Mouse (Mus musculus) forebrain, embryonic 10.5 days (tissue): ENCODE results near the gene Ncoa3. TPM values are rescaled to one million over a fixed set of nuclear protein-coding genes. Genes with fewer than 3 reads are reported as not detected.
A peak's percentile ranks its signal among the peaks of the same experiment; 100 is the strongest.

Experiments used
- DNase-seq: peaks from one replicate; pipeline ENCODE4 v3.0.0-alpha.2; 2017; ENCODE audit warnings: low spot score; ENCODE audit errors: extremely low spot score
- H3K27ac ChIP-seq: fragments of 300-500 bp; sonication (generic); 2 replicates; pipeline ENCODE4 v1.5.1; 2016; ENCODE audit warnings: mild to moderate bottlenecking
- H3K27me3 ChIP-seq: fragments of 300-500 bp; sonication (generic); 2 replicates; pipeline ENCODE4 v1.6.1; 2016; ENCODE audit warnings: mild to moderate bottlenecking; ENCODE audit not compliant: poor library complexity, severe bottlenecking
- H3K36me3 ChIP-seq: fragments of 300-500 bp; sonication (generic); replicated peaks from 2 replicates; pipeline ENCODE4 v1.6.1; 2016; ENCODE audit warnings: mild to moderate bottlenecking, moderate library complexity
- H3K4me1 ChIP-seq: fragments of 300-500 bp; sonication (generic); 2 replicates; pipeline ENCODE4 v1.6.1; 2016
- H3K4me3 ChIP-seq: fragments of 300-500 bp; sonication (generic); 2 replicates; pipeline ENCODE4 v1.5.1; 2016; ENCODE audit warnings: mild to moderate bottlenecking, moderate library complexity
- H3K9me3 ChIP-seq: fragments of 300-500 bp; sonication (generic); 2 replicates; pipeline ENCODE4 v1.6.1; 2016; ENCODE audit warnings: mild to moderate bottlenecking, moderate library complexity
- WGBS: fragments of 180-500 bp; shearing (Covaris S2); methylation state at CpG from one replicate; pipeline ENCODE4 v1.1.7; 2016; 5-methylcytosine and 5-hydroxymethylcytosine counted together
- polyA plus RNA-seq: library from polyadenylated mRNA; unstranded; fragments of >200 nt; fragmentation: Nextera tagmentation; extraction: Ambion mirVana; gene quantifications from 2 replicates; pipeline ENCODE4 v1.2.1, GENCODE M21; 2016

Ncoa3 gene
- polyA plus RNA-seq, 1 experiment from 2014 or later, result 14.3 TPM

- H3K36me3 ChIP-seq, result peaks cover 76% of the 10 kb centered on the region
- peaks cover 35% of the 10 kb centered on the region for H3K4me1 ChIP-seq
- no peaks in the 10 kb centered on the region for H3K9me3 ChIP-seq
- no peak overlapping the region for H3K27ac ChIP-seq
- DNase-seq, result no peak
- H3K4me3 ChIP-seq, result no peak overlapping the region
- WGBS, result 91% methylated on average over 8 of the region's 8 CpGs
- H3K27me3 ChIP-seq, result no peaks in the 10 kb centered on the region
Measured at GRCm38 (mm10) chr2:166110764-166111163, 118.3 kb downstream of the Ncoa3 start.

- Histone ChIP-seq H3K36me3 (peaks cover 78% of the 10 kb centered on the region), H3K27ac (no peak overlapping the region), H3K4me1 (peaks cover 35% of the 10 kb centered on the region), H3K27me3 (no peaks in the 10 kb centered on the region), H3K9me3 (no peaks in the 10 kb centered on the region), H3K4me3 (no peak overlapping the region)
- DNase-seq, result no peak
- 95% methylated on average over 2 of the region's 2 CpGs for WGBS
Measured at GRCm38 (mm10) chr2:166111238-166111637, 118.8 kb downstream of the Ncoa3 start.

- Histone ChIP-seq H3K4me3 (no peak overlapping the region), H3K4me1 (peaks cover 30% of the 10 kb centered on the region), H3K9me3 (no peaks in the 10 kb centered on the region), H3K27me3 (no peaks in the 10 kb centered on the region), H3K36me3 (peaks cover 79% of the 10 kb centered on the region), H3K27ac (peak overlapping the region; percentile 62; the same call in 1 of the 2 replicates)
- WGBS, result 48% methylated on average over 10 of the region's 10 CpGs
- no peak for DNase-seq
Measured at GRCm38 (mm10) chr2:166111831-166112250, 119.4 kb downstream of the Ncoa3 start.

- H3K27ac ChIP-seq, result 0 out of 2 replicates have a peak overlapping the region, but pooled peaks have one; percentile 6
- WGBS, result 93% methylated on average over 11 of the region's 11 CpGs
Measured at GRCm38 (mm10) chr2:166112986-166113385, 120.5 kb downstream of the Ncoa3 start.

GRCm38 (mm10) chr2:166115571-166116277 lies 123.3 kb downstream of the Ncoa3 start:
- 94% methylated on average over 15 of the region's 15 CpGs for WGBS

More at GRCm38 (mm10) chr2:166112986-166113385, 120.5 kb downstream of the Ncoa3 start:
- Histone ChIP-seq H3K9me3 (no peaks in the 10 kb centered on the region), H3K36me3 (peaks cover 82% of the 10 kb centered on the region), H3K4me1 (peaks cover 30% of the 10 kb centered on the region), H3K27me3 (no peaks in the 10 kb centered on the region), H3K4me3 (no peak overlapping the region)
- no peak for DNase-seq

GRCm38 (mm10) chr2:166116278-166116608 lies 123.8 kb downstream of the Ncoa3 start:
- DNase-seq, result no peak
- H3K4me1 ChIP-seq, result peaks cover 18% of the 10 kb centered on the region
- no peaks in the 10 kb centered on the region for H3K9me3 ChIP-seq
- no peak overlapping the region for H3K27ac ChIP-seq
- peaks cover 94% of the 10 kb centered on the region for H3K36me3 ChIP-seq
- WGBS, result 95% methylated on average over 7 of the region's 7 CpGs
- no peak overlapping the region for H3K4me3 ChIP-seq
- H3K27me3 ChIP-seq, result no peaks in the 10 kb centered on the region

More at GRCm38 (mm10) chr2:166115571-166116277, 123.3 kb downstream of the Ncoa3 start:
- Histone ChIP-seq H3K36me3 (peaks cover 95% of the 10 kb centered on the region), H3K27me3 (no peaks in the 10 kb centered on the region), H3K27ac (no peak overlapping the region), H3K9me3 (no peaks in the 10 kb centered on the region), H3K4me1 (peaks cover 22% of the 10 kb centered on the region), H3K4me3 (no peak overlapping the region)
- no peak for DNase-seq

GRCm38 (mm10) chr2:166116704-166117103 lies 124.3 kb downstream of the Ncoa3 start:
- H3K4me1 ChIP-seq, result peaks cover 13% of the 10 kb centered on the region
- H3K9me3 ChIP-seq, result no peaks in the 10 kb centered on the region
- no peak overlapping the region for H3K27ac ChIP-seq
- no peak overlapping the region for H3K4me3 ChIP-seq
- DNase-seq, result no peak
- no peaks in the 10 kb centered on the region for H3K27me3 ChIP-seq
- peaks cover 95% of the 10 kb centered on the region for H3K36me3 ChIP-seq
- 95% methylated on average over 16 of the region's 16 CpGs for WGBS

GRCm38 (mm10) chr2:166119992-166120391 lies 127.6 kb downstream of the Ncoa3 start:
- Histone ChIP-seq H3K27ac (no peak overlapping the region), H3K4me3 (no peak overlapping the region), H3K4me1 (no peaks in the 10 kb centered on the region), H3K27me3 (no peaks in the 10 kb centered on the region), H3K9me3 (no peaks in the 10 kb centered on the region), H3K36me3 (peaks cover 95% of the 10 kb centered on the region)
- DNase-seq, result no peak
- WGBS, result 89% methylated on average over 2 of the region's 2 CpGs

- Histone ChIP-seq H3K4me1 (peaks cover 13% of the 10 kb centered on the region; the same call in 1 of the 2 replicates), H3K36me3 (peaks cover 94% of the 10 kb centered on the region), H3K9me3 (no peaks in the 10 kb centered on the region), H3K27me3 (no peaks in the 10 kb centered on the region), H3K4me3 (no peak overlapping the region), H3K27ac (no peak overlapping the region)
- DNase-seq, result no peak
- 93% methylated on average over 14 of the region's 14 CpGs for WGBS
Measured at GRCm38 (mm10) chr2:166121681-166122355, 129.4 kb downstream of the Ncoa3 start.

GRCm38 (mm10) chr2:166122781-166123180 lies 130.3 kb downstream of the Ncoa3 start:
- no peaks in the 10 kb centered on the region for H3K9me3 ChIP-seq
- peaks cover 92% of the 10 kb centered on the region for H3K36me3 ChIP-seq
- H3K4me3 ChIP-seq, result no peak overlapping the region
- no peak overlapping the region for H3K27ac ChIP-seq
- no peak for DNase-seq
- WGBS, result 91% methylated on average over 6 of the region's 6 CpGs
- no peaks in the 10 kb centered on the region for H3K27me3 ChIP-seq
- H3K4me1 ChIP-seq, result peaks cover 14% of the 10 kb centered on the region; the same call in 1 of the 2 replicates

Other genes with a start within 250 kb of the Ncoa3 start
- gene Zmynd8, start 93.6 kb upstream of the Ncoa3 start, polyA plus RNA-seq, result 60.2 and 64.4 TPM in 2 replicates
- gene Sulf2, start 163.0 kb downstream of the Ncoa3 start, polyA plus RNA-seq, result 71.1 and 73.6 TPM in 2 replicates